Mouse (Mus musculus) retina, adult 2 months (tissue): ENCODE measurements around the gene Ror1.

Source experiments
- DNase-seq: peaks from one replicate; pipeline ENCODE4 v3.0.0-alpha.2; 2012; ENCODE audit warnings: low read depth, low spot score

Gene Ror1

DNA sequence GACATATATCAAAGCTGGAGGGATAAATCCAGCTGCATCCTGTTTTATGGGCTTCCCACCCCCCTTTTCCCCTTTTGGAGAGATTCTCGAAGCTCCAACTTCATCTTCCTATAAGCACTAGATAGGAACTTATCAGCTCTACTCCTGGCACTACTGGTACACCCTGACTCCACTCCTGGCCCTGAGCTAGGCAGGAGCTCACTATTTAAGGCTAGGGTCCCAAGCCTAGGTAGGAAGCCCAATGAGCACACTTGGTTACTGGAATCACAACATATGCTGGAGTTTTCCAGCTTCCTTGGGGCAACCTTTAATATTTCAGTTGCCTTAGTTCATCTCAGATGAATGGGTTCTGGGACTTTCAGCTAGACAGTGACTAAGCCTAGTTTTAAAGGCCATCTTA, 156.5 kb downstream of the Ror1 start:
- DNase-seq: no peak

DNA sequence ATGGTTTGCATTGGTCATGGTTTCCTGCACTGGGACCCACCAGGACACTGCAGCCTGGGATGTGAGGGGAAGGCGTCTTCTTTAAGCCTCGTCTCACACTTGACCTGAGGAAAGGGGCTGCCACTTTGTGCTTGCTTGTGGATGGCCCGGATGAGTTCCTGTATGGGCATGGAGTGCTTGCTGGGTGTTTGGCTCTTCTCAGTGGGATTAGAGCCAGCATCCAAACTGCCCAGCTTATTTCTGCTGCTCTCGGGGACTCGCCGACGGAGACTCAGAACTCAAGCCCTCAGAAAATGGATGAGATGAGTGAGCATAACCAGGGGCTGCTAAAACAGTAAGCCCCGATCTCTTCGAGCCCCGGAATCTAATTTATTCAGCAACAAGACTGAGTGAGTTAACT, 157.1 kb downstream of the Ror1 start:
- no peak for DNase-seq

DNA sequence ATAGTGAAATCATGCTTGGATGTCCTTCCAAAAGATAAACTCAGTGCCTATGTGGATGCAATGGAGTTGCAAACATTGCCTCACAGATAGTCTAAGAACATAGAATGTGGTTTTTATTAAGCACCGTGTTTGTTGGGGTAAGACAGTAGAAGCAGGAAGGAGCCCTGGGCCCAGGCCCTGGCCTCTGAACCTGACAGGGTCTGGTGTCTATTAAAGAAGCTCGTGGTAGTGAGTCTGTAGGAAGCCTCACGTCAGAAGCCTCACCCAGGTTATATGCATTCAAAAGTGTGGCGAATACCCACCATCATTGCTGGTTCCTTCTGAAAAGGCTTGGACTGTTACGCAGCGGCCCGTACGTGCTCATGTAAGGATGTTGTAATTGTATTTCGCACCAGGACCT, 157.8 kb downstream of the Ror1 start:
- DNase-seq: no peak

DNA sequence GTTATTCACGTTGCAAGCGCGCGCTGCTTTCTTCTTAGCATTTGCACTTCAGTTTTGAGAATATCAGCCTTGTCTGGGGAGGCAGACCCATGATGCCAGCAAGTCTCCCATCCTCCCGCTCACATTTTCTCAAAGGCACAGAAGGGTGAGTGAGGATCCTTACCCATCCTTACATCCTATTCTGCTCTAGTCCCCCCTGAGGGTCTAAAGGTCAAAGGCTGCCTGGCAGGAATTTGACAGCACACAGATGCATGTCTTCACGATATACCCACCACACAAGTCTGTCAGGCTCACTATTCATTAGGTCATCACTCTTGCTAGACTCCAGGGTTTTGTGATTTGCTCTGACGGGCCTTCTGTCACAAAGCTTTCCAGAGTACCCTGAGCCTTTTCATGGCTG, 158.2 kb downstream of the Ror1 start:
- DNase-seq: no peak

DNA sequence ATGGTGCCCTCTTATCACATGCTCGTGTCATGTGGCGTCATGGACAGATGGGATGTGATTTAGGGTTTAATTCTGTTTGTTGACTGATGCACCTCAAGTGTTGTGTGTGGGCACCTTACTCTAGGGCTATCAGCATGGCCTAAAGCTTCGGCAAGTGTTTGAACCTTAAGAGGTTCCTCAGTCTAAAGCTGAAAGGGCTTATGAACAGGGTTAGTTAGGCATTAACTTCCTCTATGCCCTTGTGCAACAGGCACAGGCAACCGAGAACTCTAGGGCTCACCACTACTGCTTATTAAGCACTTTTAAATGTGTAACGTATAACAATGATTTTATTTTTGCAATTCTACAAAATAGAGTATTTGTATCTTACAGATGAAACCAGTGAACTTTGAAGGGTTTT, 162.9 kb downstream of the Ror1 start:
- no peak for DNase-seq

DNA sequence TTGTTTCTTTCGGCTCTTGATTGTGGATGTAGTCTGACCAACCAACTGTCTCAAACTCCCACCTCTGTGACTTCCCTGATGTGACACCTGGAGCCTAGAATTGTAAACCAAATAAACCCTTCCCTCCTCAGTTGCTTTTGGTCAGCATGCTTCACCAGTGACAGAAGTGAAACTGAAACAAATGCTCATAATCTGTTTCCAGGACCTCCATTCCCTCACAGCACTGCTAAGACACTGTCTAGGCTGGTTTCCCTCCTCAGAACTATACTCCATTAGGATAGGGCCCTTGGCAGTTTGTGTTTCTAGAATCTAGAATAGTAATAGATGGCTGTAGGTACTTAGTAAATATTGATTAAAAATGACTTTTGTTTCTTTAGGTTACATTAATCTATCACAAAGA, 168.3 kb downstream of the Ror1 start:
- DNase-seq: no peak

DNA sequence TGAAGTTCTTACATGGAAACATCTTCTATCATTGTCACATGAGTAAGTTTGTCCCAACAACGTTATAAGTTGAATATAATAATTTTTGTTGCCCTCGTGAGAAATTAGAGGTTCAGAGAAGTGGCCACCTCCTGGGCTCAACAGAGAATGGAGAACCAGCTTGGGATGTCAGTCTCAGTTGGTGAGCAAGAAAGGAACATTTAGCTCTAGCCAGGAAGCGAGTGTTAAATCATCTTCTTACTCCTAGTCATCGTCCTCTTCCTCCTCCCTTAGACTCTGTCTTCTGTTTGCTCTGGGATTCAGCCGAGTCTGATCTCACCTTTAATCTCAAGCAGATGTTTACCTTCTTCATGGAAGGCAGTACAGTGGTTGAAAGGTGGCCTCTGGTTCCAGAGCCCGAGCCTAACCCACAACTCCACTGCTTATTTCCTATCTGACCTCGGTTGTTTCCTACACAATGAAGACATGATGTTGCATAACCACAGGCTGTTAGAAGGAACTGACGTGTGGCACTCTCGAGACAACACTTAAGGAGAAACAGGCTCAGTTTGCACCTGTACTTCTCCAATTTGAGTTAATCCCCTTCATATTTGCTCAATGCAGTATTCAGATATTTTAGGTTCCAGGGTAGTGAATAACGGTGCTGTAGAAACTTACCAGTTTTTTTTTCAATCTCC, 175.6 kb downstream of the Ror1 start:
- DNase-seq: no peak

DNA sequence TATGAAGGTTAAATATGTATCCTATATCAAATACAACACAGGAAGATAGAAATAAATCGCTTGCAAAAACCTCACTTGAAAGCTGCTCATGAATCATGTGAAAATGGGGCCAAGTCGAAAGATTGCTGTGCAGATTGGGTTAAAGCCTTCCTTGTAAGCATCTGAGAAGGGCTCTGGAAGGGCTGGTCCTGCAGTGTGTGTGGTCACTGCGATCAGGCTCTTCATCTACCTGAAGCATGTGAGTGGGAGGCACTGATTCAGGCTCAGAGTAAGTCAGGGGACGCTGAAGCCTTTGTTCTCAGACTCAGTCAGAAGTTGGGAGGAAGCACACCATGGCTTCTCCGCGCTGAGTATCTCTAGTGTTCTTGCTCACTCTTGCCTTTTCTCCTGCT, 176.1 kb downstream of the Ror1 start:
- DNase-seq: no peak

DNA sequence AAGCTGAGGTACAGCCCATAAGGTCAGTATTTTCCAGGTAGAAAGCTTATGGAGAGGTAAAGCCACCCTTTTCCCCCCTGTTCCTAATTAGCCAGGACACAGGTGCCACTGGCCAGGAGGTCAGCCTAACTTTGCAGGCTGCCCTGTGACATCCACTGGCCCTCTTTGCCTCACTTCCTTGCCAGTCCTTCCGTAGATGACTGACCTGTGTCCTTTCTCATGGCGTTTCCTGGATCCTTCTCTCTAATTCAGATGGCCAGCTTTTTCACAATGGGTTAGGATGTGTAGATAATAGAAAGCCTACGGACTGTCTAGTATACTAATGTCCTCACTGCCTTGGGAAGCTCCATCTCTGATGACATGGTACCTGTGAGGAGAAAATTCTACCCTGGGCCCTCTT, 177.8 kb downstream of the Ror1 start:
- DNase-seq: no peak

DNA sequence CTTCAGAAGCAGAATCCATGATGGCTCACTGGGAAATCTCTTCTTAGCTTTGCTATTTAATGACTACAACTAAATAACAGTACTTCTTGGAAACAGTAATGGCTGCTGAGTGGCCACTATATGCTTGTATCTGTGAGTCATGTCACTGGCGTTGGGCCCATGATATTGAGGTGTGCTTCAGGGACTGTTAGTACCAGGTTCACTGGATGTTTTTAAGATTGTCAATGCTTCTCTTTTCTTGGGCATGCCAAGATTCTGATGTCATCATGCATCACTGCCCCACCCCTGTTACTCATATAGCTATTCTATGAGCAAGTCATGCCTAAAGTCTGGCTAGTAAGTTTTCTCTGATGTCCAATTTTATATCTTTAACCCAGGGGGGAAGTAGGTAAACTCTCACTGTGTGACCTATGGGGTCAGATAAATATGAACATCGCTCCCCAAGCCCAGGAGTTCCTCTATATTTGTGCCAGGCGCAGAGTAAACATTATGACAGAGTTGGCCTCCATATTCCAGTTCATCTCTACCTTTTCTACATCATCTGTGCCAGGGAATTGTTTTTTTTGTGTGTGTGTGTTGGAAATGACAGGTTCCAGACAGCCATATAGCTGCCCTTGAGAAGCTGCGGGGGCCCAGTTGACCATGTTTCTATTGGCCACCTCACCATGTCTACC, 178.4 kb downstream of the Ror1 start:
- no peak for DNase-seq

DNA sequence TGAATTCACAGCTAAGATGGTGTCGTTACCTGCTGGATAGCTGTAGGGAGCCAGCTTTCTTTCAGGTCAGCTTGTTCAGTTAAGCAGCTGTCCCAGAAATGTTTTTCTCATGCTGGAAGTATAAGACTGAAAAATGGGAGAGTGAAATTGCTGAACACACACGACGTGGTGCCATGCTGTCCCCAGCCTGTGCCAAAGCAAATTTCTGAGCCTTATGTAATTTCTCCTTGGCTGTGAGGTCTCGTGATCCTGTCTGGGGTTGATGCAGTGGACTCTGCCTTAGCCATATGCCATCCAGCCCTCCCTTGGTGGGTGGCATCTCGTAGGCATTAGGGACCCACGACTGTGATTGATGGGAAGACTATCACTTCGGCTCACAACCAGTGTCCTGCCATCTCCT, 180.9 kb downstream of the Ror1 start:
- no peak for DNase-seq

DNA sequence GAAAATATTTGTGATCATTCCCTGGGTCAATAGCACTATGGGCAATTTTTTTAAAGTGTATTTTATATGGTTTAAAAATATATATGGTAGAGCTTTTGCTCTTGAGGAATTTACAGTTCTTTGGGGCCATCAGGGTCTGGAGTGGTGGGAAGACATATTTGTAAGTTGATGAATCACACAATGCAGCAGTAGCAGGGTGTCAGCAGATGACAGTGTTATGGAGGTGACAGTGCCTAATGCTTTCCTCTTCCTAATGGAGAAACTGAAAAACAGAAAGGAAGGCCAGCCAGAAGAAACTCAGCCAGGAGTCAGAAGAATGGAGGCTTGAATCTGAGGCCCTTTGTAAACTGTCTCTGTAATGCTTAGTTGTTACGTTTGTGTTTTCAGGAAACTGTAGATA, 181.4 kb downstream of the Ror1 start:
- no peak for DNase-seq

DNA sequence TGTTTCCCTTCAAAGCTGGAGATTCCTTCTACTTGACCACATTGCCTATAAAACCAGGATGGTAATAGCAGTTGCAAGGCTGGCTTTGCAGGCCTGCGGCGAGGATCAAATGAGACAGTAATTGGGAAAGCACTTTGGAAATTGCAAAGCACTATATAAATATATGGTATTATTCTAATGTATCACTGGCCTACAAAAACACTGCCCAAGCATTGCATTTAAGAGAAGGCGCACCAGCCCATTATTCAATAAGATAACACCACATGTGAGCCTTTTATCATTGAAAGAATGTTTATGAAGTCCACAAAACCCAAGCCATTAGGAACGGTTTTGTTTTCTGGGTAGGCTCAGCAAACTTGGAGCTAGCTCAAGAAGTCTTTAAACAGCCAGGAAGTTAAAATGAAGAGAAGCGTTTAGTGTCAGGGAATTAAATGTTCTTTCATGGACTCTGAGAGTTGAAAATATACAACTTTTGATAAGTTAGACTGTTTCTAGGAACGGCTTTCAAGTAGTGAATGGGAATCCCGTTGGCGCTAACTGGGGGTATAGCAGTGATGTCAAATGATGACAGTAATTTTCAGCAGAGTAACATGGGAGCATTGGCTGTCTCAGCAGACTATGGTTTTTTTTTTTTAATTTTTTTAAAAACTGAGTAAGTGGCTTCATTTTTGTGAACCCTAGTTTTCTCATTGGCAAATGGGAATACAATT, 187.7 kb downstream of the Ror1 start:
- DNase-seq: no peak

DNA sequence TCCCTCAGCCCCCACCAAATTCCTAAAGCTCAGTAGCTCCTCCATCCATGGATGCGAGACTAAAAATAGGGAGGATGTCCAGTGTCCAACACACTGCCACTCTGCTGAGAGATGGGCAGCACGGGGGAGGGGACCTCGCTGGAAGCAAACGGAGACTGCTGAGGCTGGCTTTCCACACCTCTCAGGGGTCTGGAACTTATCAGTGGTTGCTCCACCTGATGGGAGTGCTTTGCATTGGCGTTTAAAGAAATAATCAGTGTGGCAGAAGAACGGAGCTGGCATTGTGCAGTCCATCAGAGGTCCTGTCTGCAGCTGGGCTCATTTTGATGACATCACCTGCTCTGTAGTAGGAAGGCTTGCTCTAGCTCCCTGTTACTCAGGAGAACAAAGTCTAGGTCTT, 188.9 kb downstream of the Ror1 start:
- no peak for DNase-seq

DNA sequence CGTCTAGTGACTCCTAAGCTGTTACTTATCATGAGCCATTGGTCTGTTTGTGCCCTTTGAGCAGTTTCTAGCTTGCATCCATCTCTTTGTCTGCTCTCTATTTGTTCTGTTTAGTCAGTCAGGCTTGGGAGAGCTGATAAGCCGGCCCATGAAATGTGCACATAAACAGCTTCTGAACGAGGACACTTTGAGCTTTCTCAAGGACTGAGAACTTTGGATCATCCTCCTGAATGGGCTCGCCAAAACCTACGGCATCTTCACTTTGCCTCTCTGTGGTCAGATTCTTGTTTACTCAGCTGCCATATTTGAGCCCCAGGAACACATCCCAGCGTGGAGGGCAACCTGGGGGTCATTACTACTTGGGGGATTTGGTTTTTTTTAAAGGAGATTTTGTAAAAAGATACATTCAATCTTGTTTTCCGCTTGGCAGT, 190.5 kb downstream of the Ror1 start:
- DNase-seq: no peak

DNA sequence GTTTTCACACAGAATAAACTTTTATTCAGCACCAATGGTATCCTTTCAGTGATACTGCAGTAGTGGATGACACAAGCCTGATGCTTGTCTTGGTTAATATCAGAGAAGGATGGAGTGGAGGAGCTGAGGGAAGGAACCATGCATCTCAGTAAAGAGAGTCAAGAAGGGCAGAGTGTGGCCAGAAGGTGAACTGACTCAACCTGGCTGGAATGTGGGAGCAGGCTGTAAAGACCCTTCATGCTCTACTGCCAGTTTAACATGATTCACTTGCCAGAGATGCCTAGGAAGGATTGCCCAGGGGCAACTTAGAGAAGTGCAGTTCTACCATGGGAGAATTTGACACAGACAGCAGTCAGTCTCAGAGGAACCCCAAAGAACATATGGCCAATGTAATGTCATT, 191.2 kb downstream of the Ror1 start:
- DNase-seq: no peak

DNA sequence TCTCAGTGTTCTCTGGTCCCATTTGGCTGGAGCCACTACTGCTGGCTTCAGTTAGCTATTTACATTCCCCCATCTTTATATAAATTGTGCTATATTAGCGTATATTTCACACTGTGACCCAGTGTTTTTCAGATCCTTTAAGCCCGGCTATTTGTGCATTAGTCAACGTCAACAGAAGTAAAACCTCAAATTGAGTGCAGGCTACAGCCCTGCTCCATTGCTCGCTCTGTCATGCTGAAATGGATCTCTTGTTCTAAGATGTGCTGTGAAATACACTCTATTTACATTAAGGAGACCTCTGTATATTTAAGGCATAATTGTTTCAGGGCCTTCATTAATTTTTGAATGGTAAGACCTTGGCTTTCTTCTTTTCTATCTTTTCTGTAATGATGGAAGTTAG, 192.2 kb downstream of the Ror1 start:
- no peak for DNase-seq

DNA sequence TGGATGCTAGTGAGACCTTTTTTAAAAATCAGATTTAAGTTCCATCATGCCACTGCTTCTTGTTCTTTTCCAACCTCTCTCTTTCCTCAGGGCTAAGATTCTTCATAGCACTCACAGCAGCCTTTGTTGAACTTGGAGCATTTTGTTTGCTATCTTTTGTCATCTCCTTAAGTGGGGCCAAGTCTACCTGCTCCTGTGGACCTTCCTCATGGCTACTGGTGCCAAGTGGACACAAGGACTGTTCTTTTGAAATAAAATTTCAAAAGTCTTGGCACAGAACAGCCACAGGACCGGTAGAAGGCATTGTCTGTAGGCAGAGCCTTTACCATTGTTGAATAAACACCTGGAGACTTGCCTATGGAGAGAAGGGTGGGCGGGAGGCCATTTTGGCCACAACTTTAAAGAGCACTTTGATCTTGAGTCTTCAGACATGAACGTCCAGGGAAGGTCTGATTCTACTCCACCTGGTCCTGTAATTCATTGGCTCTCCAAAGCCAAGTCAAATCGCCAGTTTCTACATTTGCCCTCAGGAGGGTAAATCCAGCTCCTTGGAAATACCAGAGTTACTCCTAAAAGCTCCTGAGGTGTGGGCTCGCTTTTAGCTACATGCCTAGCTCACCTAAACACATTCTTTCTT, 195.5 kb downstream of the Ror1 start:
- no peak for DNase-seq

DNA sequence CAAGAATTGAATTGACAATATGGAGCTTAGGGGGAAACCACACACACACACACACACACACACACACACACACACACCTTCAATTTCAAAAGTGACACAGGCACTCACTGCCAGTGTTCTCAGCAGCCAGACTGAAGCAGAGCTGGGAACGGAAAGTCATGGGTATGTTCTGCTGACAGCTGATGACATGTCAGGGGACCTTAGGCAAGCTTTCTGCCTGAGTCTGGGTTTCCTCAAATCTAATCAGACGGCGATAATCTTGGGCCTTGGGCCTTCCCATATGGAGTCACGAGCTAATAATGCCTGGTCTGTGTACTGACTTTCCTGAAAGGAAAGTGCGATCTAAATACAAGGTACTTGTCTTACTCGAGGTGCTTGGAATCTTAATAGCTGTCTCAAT, 202.1 kb downstream of the Ror1 start:
- DNase-seq: no peak

DNA sequence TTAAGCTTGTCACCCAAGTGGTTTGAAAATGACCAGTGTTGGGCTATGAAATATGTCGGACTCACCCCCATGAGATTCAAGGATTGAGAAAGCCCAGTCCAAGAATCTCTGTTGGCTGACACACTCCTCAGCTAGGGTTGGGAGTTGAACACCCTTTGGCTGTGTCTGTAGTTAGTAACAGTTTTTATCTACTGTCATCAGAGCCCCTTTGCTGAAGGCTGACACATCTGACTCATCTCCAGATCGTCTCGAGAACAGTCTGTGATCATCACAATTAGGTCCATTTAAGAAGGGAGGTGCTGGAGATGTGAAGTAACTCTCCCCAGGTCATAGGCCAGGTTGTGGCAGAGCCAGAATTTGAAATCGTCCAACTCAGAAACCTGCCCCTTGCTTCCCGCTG, 203.0 kb downstream of the Ror1 start:
- DNase-seq: no peak

DNA sequence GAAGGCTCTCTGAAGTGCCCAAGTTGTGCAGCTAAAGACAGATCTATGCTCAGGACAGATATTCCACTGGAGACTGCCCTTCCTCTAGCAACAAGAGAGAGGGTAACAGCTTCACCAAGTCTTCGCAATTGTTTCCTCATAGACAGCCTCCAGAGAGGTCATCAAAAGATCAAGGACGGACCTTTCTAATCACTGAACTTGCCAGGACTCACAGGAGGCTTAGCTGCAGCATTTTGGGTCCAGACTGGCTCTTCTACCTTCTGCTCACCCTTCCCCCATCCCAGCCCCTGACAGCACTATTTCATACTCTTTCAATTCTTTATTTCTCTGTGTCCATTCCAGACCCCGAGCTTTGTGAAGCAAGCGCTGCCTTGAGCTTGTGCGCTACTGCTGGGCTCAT, 204.6 kb downstream of the Ror1 start:
- no peak for DNase-seq

DNA sequence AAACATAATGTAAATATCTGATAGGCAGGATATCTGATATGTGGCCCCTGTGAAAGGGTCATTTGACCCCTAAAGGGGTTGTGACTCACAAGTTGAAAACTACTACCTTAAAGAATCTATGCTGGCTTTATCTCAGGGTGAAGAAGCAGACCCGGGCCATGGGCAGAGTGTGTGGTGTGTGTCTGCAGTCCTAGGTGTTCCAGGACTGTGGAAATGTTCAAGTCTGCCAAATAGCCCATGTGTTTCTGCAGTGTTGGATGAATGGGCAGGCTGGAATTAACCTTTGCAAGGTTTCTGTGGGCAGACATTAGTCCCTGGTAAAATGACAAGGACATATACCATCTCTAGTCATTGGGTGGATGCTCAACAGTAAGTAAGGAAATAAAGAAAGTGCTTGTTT, 205.8 kb downstream of the Ror1 start:
- no peak for DNase-seq

DNA sequence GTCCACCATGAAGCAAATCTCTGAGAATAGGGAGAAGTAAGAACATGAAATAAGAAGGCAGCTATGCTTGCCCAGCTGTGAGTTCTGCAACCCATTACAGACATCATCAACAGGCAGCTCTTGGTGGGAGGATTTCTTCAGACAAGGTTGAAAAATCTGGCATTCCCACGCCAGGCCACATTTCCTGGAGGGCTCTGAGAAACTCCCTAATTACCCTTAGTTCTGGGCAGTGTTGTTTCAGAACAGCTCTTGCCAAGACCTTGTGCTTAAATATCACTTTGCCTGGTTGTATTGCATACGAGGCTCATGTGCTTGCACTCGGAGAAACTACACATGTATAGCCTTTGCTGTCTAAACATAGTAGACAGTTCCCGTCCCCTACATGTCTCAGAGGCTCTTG, 211.8 kb downstream of the Ror1 start:
- DNase-seq: no peak
